Mouse (Mus musculus) heart, adult 2 months (tissue): ENCODE measurements around the gene Tkfc.

ENCODE experiments used
- CTCF ChIP-seq: fragments of 200-600 bp; IDR thresholded peaks from 2 replicates; pipeline ENCODE4 v1.8.1; 2022; ENCODE audit warnings: antibody characterized with exemption, mild to moderate bottlenecking, moderate library complexity
- EP300 ChIP-seq: fragments of 200-500 bp; IDR thresholded peaks from 2 replicates; pipeline ENCODE4 v1.6.1; 2011; ENCODE audit warnings: low read depth, low read length, control low read depth; ENCODE audit not compliant: insufficient read depth

GRCm38 (mm10) chr19:10598188-10598587, 7.3 kb downstream of the Tkfc start:
- TF ChIP-seq EP300 (no peak), CTCF (peak; percentile 38)
